ENCODE assay signal across 22 mouse cellular contexts in genomic region chrX:51686048-51686949, GRCm38 (mm10). TPM values are rescaled to one million over a fixed set of nuclear protein-coding genes. Genes with fewer than 3 reads are reported as not detected.
A peak's percentile ranks its signal among the peaks of the same experiment; 100 is the strongest.
DNase-seq lines count a peak whose midpoint lies in the region; ATAC-seq and TF ChIP-seq lines count a peak whose summit lies in the region.
"Had no signal": no experiment of that assay in that cellular context is flagged by ENCODE, and none has a peak within 500 bp of the region (broad histone marks: within the 10 kb centered on the region; RNA-seq: fewer than 3 reads in every experiment).

No protein-coding gene starts in this region.

- peaks cover 12% of the 10 kb centered on the region; the same call in 1 of the 2 replicates for H3K4me1 ChIP-seq in liver, embryonic 13.5 days (replicated peaks)
- peaks cover under 1% of the 10 kb centered on the region; the same call in 1 of the 2 replicates for H3K4me1 ChIP-seq in liver, postnatal 0 days (ENCODE audit: insufficient read depth)
- H3K4me1 ChIP-seq: embryonic facial prominence, embryonic 15.5 days; heart, embryonic 15.5 days; hindbrain, embryonic 15.5 days had no signal

- H3K9ac ChIP-seq in liver, embryonic 13.5 days = no peak overlapping the region
- no peak overlapping the region for H3K9ac ChIP-seq in liver, postnatal 0 days (replicated peaks)
- H3K9ac ChIP-seq: embryonic facial prominence, embryonic 15.5 days; heart, embryonic 15.5 days; hindbrain, embryonic 15.5 days had no signal

- DNase-seq in heart, adult 11 months = peak; percentile 39
- no peak for DNase-seq in heart, adult 8-10 months (ENCODE audit: low spot score)
- no peak for DNase-seq in liver, embryonic 13.5 days
- DNase-seq in liver, postnatal 0 days = no peak
- no peak for DNase-seq in lung, postnatal 14 days
- DNase-seq in lung, adult 18-20 months = no peak
- DNase-seq in cerebellum, adult 9-10 months = no peak
- DNase-seq: adrenal gland, adult 2 months; adrenal gland, postnatal 25 days; cerebellum, adult 2 months; cerebellum, postnatal 14 days; embryo, embryonic 11 days; gastrocnemius, postnatal 36 days; heart, adult 18-20 months; heart, postnatal 14 days had no signal

- no peaks in the 10 kb centered on the region for H3K36me3 ChIP-seq in liver, embryonic 13.5 days
- H3K36me3 ChIP-seq in liver, postnatal 0 days (replicated peaks; ENCODE audit: insufficient read depth, low read length) = no peaks in the 10 kb centered on the region
- H3K36me3 ChIP-seq: embryonic facial prominence, embryonic 15.5 days; forebrain, embryonic 10.5 days; heart, embryonic 15.5 days; hindbrain, embryonic 15.5 days had no signal

- no peak overlapping the region for H3K27ac ChIP-seq in liver, embryonic 13.5 days
- H3K27ac ChIP-seq in liver, postnatal 0 days (ENCODE audit: low read depth) = no peak overlapping the region
- H3K27ac ChIP-seq: embryonic facial prominence, embryonic 15.5 days; forebrain, embryonic 10.5 days; heart, embryonic 15.5 days; hindbrain, embryonic 15.5 days had no signal

- TF ChIP-seq CTCF in liver, postnatal 0 days (IDR thresholded peaks at IDR 0.05; ENCODE audit: low read depth) = no peak

- no peaks in the 10 kb centered on the region for H3K9me3 ChIP-seq in liver, embryonic 13.5 days (replicated peaks)
- H3K9me3 ChIP-seq in liver, postnatal 0 days (ENCODE audit: low read length) = no peaks in the 10 kb centered on the region
- H3K9me3 ChIP-seq: embryonic facial prominence, embryonic 15.5 days; forebrain, embryonic 10.5 days; heart, embryonic 15.5 days; hindbrain, embryonic 15.5 days had no signal

- peaks cover 26% of the 10 kb centered on the region for H3K27me3 ChIP-seq in liver, embryonic 13.5 days
- H3K27me3 ChIP-seq in liver, postnatal 0 days (ENCODE audit: insufficient read depth, low read length) = peaks cover 13% of the 10 kb centered on the region

- no peak overlapping the region for H3K4me2 ChIP-seq in liver, embryonic 13.5 days
- no peak overlapping the region for H3K4me2 ChIP-seq in liver, postnatal 0 days (ENCODE audit: low read depth, low read length)
- H3K4me2 ChIP-seq: embryonic facial prominence, embryonic 15.5 days; heart, embryonic 11.5 days; heart, embryonic 15.5 days; hindbrain, embryonic 15.5 days had no signal

- 37% methylated on average over 6 of the region's 6 CpGs for WGBS in liver, embryonic 13.5 days (ENCODE audit: insufficient replicate concordance)
- 55% methylated on average over 6 of the region's 6 CpGs for WGBS in liver, postnatal 0 days (ENCODE audit: insufficient replicate concordance)

- TF ChIP-seq EP300 in liver, postnatal 0 days (IDR thresholded peaks at IDR 0.05; ENCODE audit: low read depth) = peak; percentile 49

- peak; percentile 74 for ATAC-seq in liver, embryonic 13.5 days (ENCODE audit: low read depth)
- no peak for ATAC-seq in liver, postnatal 0 days
- ATAC-seq: forebrain, embryonic 14.5 days had no signal

- no peak overlapping the region for H3K4me3 ChIP-seq in liver, embryonic 13.5 days (replicated peaks)
- no peak overlapping the region for H3K4me3 ChIP-seq in liver, postnatal 0 days (ENCODE audit: low read depth, low read length)
- H3K4me3 ChIP-seq: embryonic facial prominence, embryonic 15.5 days; erythroblast, embryonic 14.5 days; forebrain, embryonic 10.5 days; heart, embryonic 15.5 days; hindbrain, embryonic 15.5 days had no signal

RNA-seq across cellular contexts. Expression of gene Hs6st2, which starts 4.6 kb away (rescaled TPM):
- under 1 TPM; 0.19 to 0.73 (median 0.27) TPM for total RNA-seq in heart, adult 8-10 months (2022)
- 1.4 and 1.8 TPM in 2 replicates for polyA plus RNA-seq in liver, embryonic 13.5 days (2015; fragmentation: Nextera tagmentation; extraction: Ambion mirVana)
- 0.17 and 0.27 TPM in 2 replicates for polyA plus RNA-seq in liver, postnatal 0 days (2015; fragmentation: Nextera tagmentation; extraction: Ambion mirVana)
- polyA plus RNA-seq: erythroblast, embryonic 14.5 days had no signal
